Mouse (Mus musculus) limb, embryonic 12.5 days (tissue): ENCODE data around the gene Rab26. TPM values are rescaled to one million over a fixed set of nuclear protein-coding genes. Genes with fewer than 3 reads are reported as not detected.

ENCODE experiments used
- polyA plus RNA-seq: library from polyadenylated mRNA; unstranded; fragments of >200 nt; fragmentation: Nextera tagmentation; extraction: Ambion mirVana; gene quantifications from 2 replicates; pipeline ENCODE4 v1.2.1, GENCODE M21; 2016

Gene Rab26
- polyA plus RNA-seq, 1 experiment from 2014 or later = 4.0 TPM

Other genes with a start within 250 kb of the Rab26 start
- 0.08 TPM in 1 of 2 replicates, not detected in the other for gene Abca17, start 183.1 kb downstream of the Rab26 start, polyA plus RNA-seq
- gene Abca3, start 182.3 kb downstream of the Rab26 start, polyA plus RNA-seq = 4.7 and 4.8 TPM in 2 replicates
- gene Rnps1, start 119.6 kb downstream of the Rab26 start, polyA plus RNA-seq = 362 and 373 TPM in 2 replicates
- gene Eci1, start 107.6 kb downstream of the Rab26 start, polyA plus RNA-seq = 95.6 and 102 TPM in 2 replicates
- 2.8 and 3.4 TPM in 2 replicates for gene Dnase1l2, start 91.1 kb downstream of the Rab26 start, polyA plus RNA-seq
- 37.2 and 45.6 TPM in 2 replicates for gene E4f1, start 63.9 kb downstream of the Rab26 start, polyA plus RNA-seq
- gene Pgp, start 63.8 kb downstream of the Rab26 start, polyA plus RNA-seq = 54.9 and 56.6 TPM in 2 replicates
- gene Bricd5, start 60.3 kb downstream of the Rab26 start, polyA plus RNA-seq = not detected in 2 replicates
- gene Mlst8, start 55.1 kb downstream of the Rab26 start, polyA plus RNA-seq = 34.7 and 35.5 TPM in 2 replicates
- gene Caskin1, start 45.6 kb downstream of the Rab26 start, polyA plus RNA-seq = 6.1 and 6.5 TPM in 2 replicates
- 97.4 and 101 TPM in 2 replicates for gene Traf7, start 6.3 kb downstream of the Rab26 start, polyA plus RNA-seq
- gene Pkd1, start 15.6 kb upstream of the Rab26 start, polyA plus RNA-seq = 23.2 and 32.2 TPM in 2 replicates
- 68.6 and 77.7 TPM in 2 replicates for gene Tsc2, start 98.4 kb upstream of the Rab26 start, polyA plus RNA-seq
- gene Nthl1, start 98.5 kb upstream of the Rab26 start, polyA plus RNA-seq = 23.3 and 24.9 TPM in 2 replicates
- 58.9 and 59.3 TPM in 2 replicates for gene Slc9a3r2, start 116.1 kb upstream of the Rab26 start, polyA plus RNA-seq
- gene Npw, start 124.2 kb upstream of the Rab26 start, polyA plus RNA-seq = 0.49 and 1.3 TPM in 2 replicates
- 24.5 and 28.4 TPM in 2 replicates for gene Zfp598, start 135.5 kb upstream of the Rab26 start, polyA plus RNA-seq
- 7.5 and 8.2 TPM in 2 replicates for gene Syngr3, start 155.7 kb upstream of the Rab26 start, polyA plus RNA-seq
- gene Gfer, start 161.9 kb upstream of the Rab26 start, polyA plus RNA-seq = 49.7 and 53.5 TPM in 2 replicates
- 1.7 and 1.8 TPM in 2 replicates for gene Noxo1, start 162.0 kb upstream of the Rab26 start, polyA plus RNA-seq
- 99.7 and 103 TPM in 2 replicates for gene Tbl3, start 173.4 kb upstream of the Rab26 start, polyA plus RNA-seq
- gene Rnf151, start 183.9 kb upstream of the Rab26 start, polyA plus RNA-seq = 0.29 and 0.41 TPM in 2 replicates
- gene Rps2, start 183.9 kb upstream of the Rab26 start, polyA plus RNA-seq = 1,161 and 1,172 TPM in 2 replicates
- 206 and 217 TPM in 2 replicates for gene Ndufb10, start 190.3 kb upstream of the Rab26 start, polyA plus RNA-seq
- not detected in 2 replicates for gene Rpl3l, start 193.6 kb upstream of the Rab26 start, polyA plus RNA-seq
- gene Msrb1, start 202.4 kb upstream of the Rab26 start, polyA plus RNA-seq = 22.7 and 24.1 TPM in 2 replicates
- 2.7 and 4.0 TPM in 2 replicates for gene Hs3st6, start 218.8 kb upstream of the Rab26 start, polyA plus RNA-seq